Mouse (Mus musculus) forebrain, embryonic 11.5 days (tissue): Measurements from ENCODE around the gene Pard3. TPM values are rescaled to one million over a fixed set of nuclear protein-coding genes. Genes with fewer than 3 reads are reported as not detected.

Experiments used
- ATAC-seq: fragments of 200-750 bp; cut with Nextera tagmentation; replicated peaks from 2 replicates; pipeline ENCODE4 v1.8.0; 2017; ENCODE audit warnings: moderate TSS enrichment; ENCODE audit not compliant: low FRiP score
- DNase-seq: peaks from one replicate; pipeline ENCODE4 v3.0.0-alpha.2; 2017; ENCODE audit warnings: low spot score
- H3K27ac ChIP-seq: fragments of 300-500 bp; sonication (generic); 2 replicates; pipeline ENCODE4 v1.5.1; 2014; ENCODE audit warnings: low read depth, low read length
- H3K27me3 ChIP-seq: fragments of 300-500 bp; sonication (generic); 2 replicates; pipeline ENCODE4 v1.6.1; 2014; ENCODE audit warnings: mild to moderate bottlenecking, low read length, mixed read lengths; ENCODE audit not compliant: control insufficient read depth, insufficient read depth
- H3K36me3 ChIP-seq: fragments of 300-500 bp; sonication (generic); 2 replicates; pipeline ENCODE4 v1.6.1; 2014; ENCODE audit warnings: mild to moderate bottlenecking, low read length, moderate library complexity, mixed read lengths; ENCODE audit not compliant: control insufficient read depth, insufficient read depth
- H3K4me1 ChIP-seq: fragments of 300-500 bp; sonication (generic); replicated peaks from 2 replicates; pipeline ENCODE4 v1.6.1; 2014; ENCODE audit warnings: low read length, mixed read lengths; ENCODE audit not compliant: control insufficient read depth, insufficient read depth
- H3K4me2 ChIP-seq: fragments of 300-500 bp; sonication (generic); 2 replicates; pipeline ENCODE4 v1.6.1; 2014; ENCODE audit warnings: low read depth, mild to moderate bottlenecking, low read length, moderate library complexity, mixed read lengths; ENCODE audit not compliant: severe bottlenecking
- H3K4me3 ChIP-seq: fragments of 300-500 bp; sonication (generic); 2 replicates; pipeline ENCODE4 v1.5.1; 2014; ENCODE audit warnings: low read depth, low read length
- H3K9ac ChIP-seq: fragments of 300-500 bp; sonication (generic); 2 replicates; pipeline ENCODE4 v1.6.1; 2014; ENCODE audit warnings: low read length
- H3K9me3 ChIP-seq: fragments of 300-500 bp; sonication (generic); 2 replicates; pipeline ENCODE4 v1.6.1; 2016; ENCODE audit warnings: low read length, mixed read lengths; ENCODE audit not compliant: control insufficient read depth
- WGBS: fragments of 180-500 bp; shearing (Covaris S2); extraction: QIAGEN DNeasy Blood & Tissue Kit; methylation state at CpG from one replicate; pipeline ENCODE4 v1.1.7; 2014; 5-methylcytosine and 5-hydroxymethylcytosine counted together
- polyA plus RNA-seq: library from polyadenylated mRNA; unstranded; fragments of >200 nt; fragmentation: Nextera tagmentation; extraction: Ambion mirVana; gene quantifications from 2 replicates; pipeline ENCODE4 v1.2.1, GENCODE M21; 2014

The Pard3 gene
- polyA plus RNA-seq, 1 experiment from 2014 or later, result 39.8 TPM

DNA sequence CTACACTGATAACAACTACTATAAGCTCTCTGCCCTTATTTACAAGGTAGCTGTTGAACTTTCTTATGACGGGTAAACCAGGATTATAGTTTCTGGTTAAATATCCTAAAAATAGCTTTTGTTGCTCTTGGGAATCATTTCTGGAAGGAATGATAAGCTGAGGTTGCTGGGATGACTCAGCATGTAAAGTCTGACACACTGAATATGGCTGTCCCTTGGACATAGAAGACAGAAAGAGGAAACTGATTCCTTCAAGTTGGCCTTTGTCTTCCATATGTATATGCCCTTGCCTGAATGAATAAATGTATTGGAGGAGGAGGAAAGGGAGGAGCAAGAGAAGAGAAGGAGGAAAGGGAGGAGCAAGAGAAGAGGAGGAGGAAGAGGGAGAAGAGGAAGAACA, 254.2 kb downstream of the Pard3 start:
- Histone ChIP-seq H3K27ac (no peak overlapping the region), H3K4me2 (no peak overlapping the region), H3K36me3 (no peaks in the 10 kb centered on the region), H3K27me3 (no peaks in the 10 kb centered on the region), H3K9ac (no peak overlapping the region), H3K4me3 (no peak overlapping the region), H3K9me3 (no peaks in the 10 kb centered on the region), H3K4me1 (no peaks in the 10 kb centered on the region)
- WGBS, result 81% methylated on average over 1 of the region's 1 CpGs
- DNase-seq (no peak), ATAC-seq (no peak)

DNA sequence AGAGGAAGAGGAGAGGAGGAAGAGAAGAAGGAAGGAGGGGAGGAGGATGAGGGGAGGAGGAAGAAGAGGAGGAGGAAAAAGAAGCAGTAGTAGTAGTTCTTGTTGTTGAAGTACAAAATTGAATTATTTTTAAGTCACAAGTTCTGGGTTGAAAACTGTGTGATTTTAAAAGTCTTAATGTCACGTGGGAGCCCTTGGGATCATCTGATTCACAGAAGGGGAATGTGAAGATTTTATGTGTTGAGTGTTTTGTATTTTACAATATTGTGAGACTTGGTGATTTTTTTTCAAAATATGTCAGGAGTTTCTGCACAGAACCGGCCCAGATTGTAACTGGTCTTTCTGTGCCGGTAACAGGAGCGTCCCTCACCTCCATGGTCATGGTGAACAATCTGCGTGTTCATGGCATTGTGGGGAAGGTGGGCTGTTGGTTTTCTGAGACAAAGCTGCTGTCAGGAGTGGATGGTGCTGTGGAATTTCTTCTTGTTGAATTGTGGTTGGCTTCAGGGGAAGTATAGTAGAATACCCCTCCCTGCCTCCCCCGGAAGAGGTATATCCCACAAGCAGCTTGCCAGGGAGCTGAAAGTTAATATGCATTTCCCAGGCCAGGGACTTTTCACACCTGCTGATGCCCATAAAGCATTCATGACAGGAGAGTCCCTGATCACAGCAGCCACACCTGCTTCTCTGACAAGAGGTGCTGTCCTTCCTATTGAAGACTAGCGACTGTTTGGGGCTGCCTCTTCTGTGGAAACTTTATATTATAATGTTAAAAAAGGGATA, 254.9 kb downstream of the Pard3 start:
- WGBS, result 87% methylated on average over 7 of the region's 7 CpGs
- Histone ChIP-seq H3K9me3 (no peaks in the 10 kb centered on the region), H3K27ac (no peak overlapping the region), H3K27me3 (no peaks in the 10 kb centered on the region), H3K4me2 (no peak overlapping the region), H3K36me3 (no peaks in the 10 kb centered on the region), H3K4me3 (no peak overlapping the region), H3K9ac (no peak overlapping the region), H3K4me1 (no peaks in the 10 kb centered on the region)
- ATAC-seq (no peak), DNase-seq (no peak)

DNA sequence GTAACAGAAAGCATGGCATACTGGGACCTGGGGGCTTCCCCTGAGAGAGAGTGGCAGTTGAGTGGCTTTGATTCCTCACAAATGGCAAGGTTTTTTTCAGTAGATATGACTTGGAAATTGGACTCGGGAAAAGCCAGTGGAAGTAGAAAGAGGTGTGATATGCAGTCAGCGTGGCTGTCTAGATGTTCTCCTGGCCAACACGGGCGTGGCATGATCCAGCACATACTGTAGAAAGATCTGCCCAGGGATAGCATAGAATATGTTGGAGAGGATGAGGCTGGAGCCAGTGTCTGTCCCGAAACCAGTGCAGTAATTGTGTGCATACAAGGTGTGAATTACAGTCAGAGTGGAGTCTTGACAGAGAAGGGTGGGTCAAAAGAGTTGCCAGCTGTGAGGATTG, 257.2 kb downstream of the Pard3 start:
- no peaks in the 10 kb centered on the region for H3K4me1 ChIP-seq
- H3K27me3 ChIP-seq, result no peaks in the 10 kb centered on the region
- DNase-seq (no peak), ATAC-seq (no peak)
- no peak overlapping the region for H3K4me2 ChIP-seq
- H3K27ac ChIP-seq, result no peak overlapping the region
- no peaks in the 10 kb centered on the region for H3K36me3 ChIP-seq
- no peak overlapping the region for H3K4me3 ChIP-seq
- 92% methylated on average over 5 of the region's 5 CpGs for WGBS
- H3K9me3 ChIP-seq, result no peaks in the 10 kb centered on the region
- H3K9ac ChIP-seq, result no peak overlapping the region

DNA sequence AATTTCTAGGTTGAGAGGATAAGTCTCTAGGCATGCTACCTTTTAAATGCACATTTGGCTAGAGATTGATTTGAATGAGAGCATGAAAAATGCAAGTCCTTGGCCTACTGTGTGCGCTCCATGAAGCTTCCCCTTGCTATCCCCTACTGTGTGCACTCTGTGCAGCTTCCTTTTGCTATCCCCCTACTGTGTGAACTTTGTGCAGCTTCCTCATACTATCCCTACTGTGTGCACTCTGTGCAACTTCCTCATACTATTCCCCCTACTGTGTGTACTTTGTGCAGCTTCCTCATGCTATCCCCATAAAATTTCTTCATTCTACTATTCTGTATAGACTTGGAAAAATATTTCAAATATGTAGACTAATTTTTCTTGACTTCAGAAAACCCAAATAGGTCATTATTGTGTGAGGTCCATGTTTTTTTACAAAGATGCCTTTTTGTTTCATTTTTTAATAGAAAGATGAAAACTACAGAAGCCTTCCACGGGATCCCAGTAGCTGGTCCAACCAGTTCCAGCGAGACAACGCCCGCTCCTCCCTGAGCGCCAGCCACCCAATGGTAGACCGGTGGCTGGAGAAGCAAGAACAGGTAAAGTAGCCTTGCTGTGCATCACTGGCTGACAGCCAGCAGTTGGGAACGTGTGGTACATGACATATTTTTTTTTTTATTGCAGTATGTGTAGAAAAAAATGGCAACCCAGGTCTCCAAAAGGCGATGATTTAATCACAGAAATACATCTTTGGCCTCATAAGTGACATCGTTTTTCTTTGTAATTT, 260.1 kb downstream of the Pard3 start:
- DNase-seq (no peak), ATAC-seq (no peak)
- 96% methylated on average over 10 of the region's 10 CpGs for WGBS

DNA sequence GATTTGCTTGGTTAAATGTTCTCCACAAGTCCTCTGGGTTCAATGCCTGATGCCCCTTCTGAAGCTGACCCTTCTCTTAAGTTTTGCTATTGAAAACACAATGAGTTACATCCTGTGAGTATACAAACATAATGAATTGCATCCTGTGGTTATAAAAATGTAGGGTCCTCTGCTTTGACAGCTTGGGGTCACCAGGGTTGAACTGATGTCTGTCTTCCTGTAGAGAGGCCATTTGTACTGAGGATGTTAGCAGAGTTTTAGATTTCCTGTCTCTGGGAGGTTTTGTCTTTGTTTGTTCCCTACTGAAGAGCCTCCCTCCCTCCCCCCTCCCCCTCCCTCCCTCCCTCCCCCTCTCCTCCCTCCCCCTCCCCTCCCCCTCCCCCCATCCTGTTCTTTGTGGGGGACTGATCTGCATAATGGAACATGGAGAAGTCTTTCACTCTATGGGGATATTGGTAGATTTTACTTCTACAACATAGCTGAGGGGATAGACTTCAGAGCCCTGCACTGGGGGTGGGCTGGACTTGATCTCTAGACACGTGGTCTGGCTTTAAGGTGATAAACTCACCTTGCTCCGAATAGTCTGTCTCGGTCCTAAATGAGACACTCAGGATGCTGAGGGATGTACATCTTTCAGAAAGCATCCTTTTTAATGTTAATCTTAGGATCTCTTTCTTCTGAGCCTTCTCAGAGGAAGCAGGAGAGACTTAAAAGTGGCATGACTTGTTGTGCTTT, 261.3 kb downstream of the Pard3 start:
- Histone ChIP-seq H3K9ac (no peak overlapping the region), H3K27ac (no peak overlapping the region), H3K36me3 (no peaks in the 10 kb centered on the region), H3K27me3 (no peaks in the 10 kb centered on the region), H3K9me3 (no peaks in the 10 kb centered on the region), H3K4me2 (no peak overlapping the region), H3K4me1 (no peaks in the 10 kb centered on the region), H3K4me3 (no peak overlapping the region)
- DNase-seq, result no peak
- WGBS, result 72% methylated on average over 3 of the region's 3 CpGs
- no peak for ATAC-seq

More for the DNA sequence above, 260.1 kb downstream of the Pard3 start:
- Histone ChIP-seq H3K9ac (no peak overlapping the region), H3K27me3 (no peaks in the 10 kb centered on the region), H3K4me2 (no peak overlapping the region), H3K4me1 (no peaks in the 10 kb centered on the region), H3K9me3 (no peaks in the 10 kb centered on the region), H3K36me3 (no peaks in the 10 kb centered on the region), H3K27ac (no peak overlapping the region), H3K4me3 (no peak overlapping the region)

DNA sequence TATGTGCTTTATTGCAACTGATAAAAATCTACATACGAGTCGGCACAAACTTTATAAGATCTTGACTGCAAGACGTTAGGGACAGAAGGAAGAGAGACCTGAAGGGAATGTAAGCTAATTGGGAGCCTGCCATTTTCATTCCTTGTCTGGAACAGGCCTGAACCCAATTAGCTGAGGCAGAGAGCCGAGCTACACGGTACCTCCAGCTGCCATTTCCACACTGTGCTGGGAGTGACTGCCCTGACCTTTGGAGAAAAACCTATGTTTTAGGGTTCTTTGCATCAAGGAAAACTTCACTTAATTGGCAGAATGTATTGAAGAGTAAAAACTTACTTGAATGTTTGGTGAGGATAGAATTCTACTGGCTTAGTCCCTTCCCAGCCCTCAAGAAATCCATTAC, 262.1 kb downstream of the Pard3 start:
- no peak for ATAC-seq
- Histone ChIP-seq H3K4me1 (no peaks in the 10 kb centered on the region), H3K27ac (no peak overlapping the region), H3K9ac (no peak overlapping the region), H3K4me2 (no peak overlapping the region), H3K9me3 (no peaks in the 10 kb centered on the region), H3K27me3 (no peaks in the 10 kb centered on the region), H3K4me3 (no peak overlapping the region), H3K36me3 (no peaks in the 10 kb centered on the region)
- 64% methylated on average over 5 of the region's 5 CpGs for WGBS
- no peak for DNase-seq

DNA sequence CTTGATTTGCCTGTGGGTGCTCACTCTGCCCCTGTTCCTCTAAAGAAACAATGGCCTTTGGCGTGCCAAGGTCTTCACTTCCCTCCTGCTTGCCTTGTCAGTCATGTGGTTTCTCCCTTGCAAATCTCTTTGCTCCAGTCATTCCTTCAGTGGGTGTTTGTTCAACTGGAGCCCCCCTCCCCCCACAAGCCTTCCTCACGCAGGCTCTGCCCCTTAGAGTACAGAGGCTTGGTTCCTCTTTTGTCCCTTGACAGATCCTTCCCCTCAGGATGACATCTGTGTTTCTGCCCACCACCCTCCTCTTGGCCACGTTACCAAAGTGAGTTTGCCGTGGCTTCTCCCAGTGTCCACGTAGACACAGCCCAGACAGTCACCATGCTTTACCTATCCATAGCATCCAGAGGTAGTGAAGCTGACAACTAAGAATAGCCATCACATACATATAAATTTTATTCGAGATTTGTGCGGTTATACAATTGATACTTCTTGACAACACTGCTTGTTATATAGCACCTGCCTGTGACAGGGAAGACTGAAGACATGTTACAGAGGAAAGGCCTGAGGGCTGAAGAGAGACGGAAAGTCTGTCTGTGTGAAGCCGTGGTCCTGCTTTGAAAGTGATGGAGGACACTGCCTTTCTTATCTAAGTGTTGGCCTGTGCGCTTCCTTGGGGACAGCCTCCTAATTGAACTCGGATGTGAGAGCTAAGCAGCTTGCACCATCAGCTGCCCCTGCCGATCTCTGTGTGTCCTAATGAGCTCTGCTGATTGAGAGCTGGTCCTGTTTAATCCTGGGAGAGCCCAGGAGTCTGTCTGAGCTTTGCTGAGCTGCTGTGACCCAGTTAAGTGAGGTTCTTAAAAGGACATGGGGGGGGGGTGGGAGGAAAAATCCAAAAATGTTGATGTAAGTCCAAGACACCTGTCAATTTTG, 266.8 kb downstream of the Pard3 start:
- Histone ChIP-seq H3K27ac (no peak overlapping the region), H3K9ac (no peak overlapping the region), H3K9me3 (no peaks in the 10 kb centered on the region), H3K36me3 (no peaks in the 10 kb centered on the region), H3K4me2 (no peak overlapping the region), H3K27me3 (no peaks in the 10 kb centered on the region), H3K4me3 (no peak overlapping the region), H3K4me1 (no peaks in the 10 kb centered on the region)
- ATAC-seq (0 out of 2 replicates have a peak, but pooled peaks have one; percentile 36), DNase-seq (no peak)
- 42% methylated on average over 12 of the region's 12 CpGs for WGBS

DNA sequence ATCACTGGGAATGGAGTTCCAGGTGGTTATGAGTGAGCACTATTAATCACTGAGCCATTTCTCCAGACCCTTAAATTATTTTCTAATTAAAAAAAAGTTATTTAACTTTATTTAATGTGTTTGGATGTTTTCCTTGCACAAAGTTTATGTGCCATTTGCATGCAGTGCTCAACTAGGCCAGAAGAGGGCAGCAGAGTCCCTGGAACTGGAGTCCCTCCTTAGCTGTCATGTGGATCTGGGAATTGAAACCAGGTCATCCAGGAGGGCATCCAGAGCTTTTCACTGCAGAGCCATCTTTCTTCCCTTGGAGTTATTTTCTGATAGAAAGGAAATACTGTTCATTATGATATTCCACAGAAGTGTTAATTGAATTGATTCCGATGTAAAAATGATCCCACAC, 268.1 kb downstream of the Pard3 start:
- no peaks in the 10 kb centered on the region for H3K27me3 ChIP-seq
- DNase-seq, result peak; percentile 75
- no peak overlapping the region for H3K4me3 ChIP-seq
- no peaks in the 10 kb centered on the region for H3K4me1 ChIP-seq
- H3K27ac ChIP-seq, result no peak overlapping the region
- no peak for ATAC-seq
- WGBS, result 96% methylated on average over 1 of the region's 1 CpGs
- no peak overlapping the region for H3K4me2 ChIP-seq
- no peaks in the 10 kb centered on the region for H3K9me3 ChIP-seq
- no peak overlapping the region for H3K9ac ChIP-seq
- no peaks in the 10 kb centered on the region for H3K36me3 ChIP-seq
